Mouse (Mus musculus) right cerebral cortex, postnatal 25 days (tissue): Measurements from ENCODE around the gene Plekhm3.

ENCODE experiments used
- DNase-seq: peaks from one replicate; pipeline ENCODE4 v3.0.0; 2022

Plekhm3 gene

GRCm38 (mm10) chr1:64927437-64928274 is 29.0 kb downstream of the Plekhm3 start:
- no peak for DNase-seq

DNA sequence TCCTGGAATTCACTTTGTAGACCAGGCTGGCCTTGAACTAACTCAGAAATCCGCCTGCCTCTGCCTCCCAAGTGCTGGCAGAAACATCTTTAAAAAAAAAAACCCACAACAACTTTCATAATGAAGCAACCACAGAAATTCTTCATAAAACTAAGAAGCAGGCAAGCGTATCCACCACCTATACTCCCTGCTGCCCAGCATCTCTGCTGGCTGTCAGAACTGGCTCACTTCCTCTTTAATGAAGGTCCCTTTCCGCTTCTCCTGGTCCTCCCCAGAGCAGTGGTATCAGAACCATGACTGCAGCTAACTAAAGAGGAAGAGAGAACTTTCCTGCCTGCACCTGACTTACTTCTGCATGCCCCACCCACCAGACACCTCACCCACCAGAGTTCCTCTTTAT is 31.0 kb downstream of the Plekhm3 start:
- no peak for DNase-seq

- no peak for DNase-seq
Measured at GRCm38 (mm10) chr1:64924283-64924682, 32.3 kb downstream of the Plekhm3 start.

DNA sequence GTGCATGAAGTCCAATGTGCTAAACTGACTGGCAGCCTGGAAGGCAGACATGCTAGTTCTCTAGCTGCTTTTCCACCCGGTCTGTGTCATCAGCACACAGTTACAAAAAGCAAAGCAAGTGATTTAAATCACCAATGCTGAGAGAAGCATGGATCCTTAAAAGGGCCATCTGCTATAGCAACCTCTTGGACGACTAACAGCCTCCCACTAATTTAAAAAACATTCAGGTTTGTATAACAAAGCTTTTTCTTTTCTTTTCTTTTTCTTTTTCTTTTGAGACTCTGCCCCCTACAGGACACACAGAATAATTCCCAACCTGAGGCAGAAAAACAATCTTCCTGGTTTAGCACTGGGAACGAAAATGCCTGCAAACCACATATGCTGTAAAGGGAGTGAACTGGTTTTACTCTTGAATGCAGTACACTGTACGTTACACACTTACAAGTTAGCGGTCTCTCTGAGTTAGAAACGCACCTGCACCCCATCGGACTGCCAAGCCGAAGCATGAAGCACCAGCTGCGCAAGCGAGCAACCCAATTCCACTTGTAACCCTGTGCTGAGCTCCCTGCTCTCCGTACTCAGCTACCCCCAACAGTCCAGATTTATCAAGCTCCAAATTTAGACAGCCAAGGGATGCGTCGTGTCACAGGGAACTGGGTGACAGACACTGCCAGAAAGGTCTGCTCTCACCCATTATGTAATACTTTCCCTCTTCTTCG is 37.7 kb downstream of the Plekhm3 start:
- DNase-seq = peak; percentile 62

- DNase-seq = no peak
Measured at GRCm38 (mm10) chr1:64917966-64918365, 38.7 kb downstream of the Plekhm3 start.

DNA sequence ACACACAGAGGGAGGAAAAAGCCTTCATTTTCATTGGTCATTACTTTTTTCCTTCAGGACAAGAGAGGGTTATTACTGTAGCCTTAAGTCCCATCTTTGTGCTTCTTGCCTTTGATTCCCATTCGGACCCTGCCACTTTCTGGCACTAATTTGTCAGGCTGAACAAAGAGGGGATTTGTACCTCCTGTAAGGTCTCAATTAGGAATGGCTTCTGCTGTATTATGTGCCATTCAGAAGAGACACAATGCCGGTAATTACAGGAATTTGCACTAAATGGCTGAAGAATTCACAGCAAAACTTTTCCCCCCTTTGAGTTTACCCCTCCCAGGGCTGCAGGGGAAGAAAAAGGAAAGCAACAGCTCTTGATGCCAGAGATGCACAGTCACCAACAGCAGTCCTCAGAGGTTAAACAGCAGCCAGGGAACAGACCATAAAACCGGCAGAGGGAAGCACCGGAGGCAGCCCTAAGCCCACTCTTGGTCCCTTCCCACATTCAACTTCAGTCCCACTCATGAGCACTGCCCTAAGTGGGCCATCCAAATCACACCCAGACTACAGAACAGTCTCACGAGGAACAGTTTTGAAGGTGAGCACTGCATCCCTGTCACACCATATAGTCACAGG is 39.6 kb downstream of the Plekhm3 start:
- DNase-seq = no peak

- DNase-seq = no peak
Measured at GRCm38 (mm10) chr1:64914356-64914755, 42.3 kb downstream of the Plekhm3 start.

DNA sequence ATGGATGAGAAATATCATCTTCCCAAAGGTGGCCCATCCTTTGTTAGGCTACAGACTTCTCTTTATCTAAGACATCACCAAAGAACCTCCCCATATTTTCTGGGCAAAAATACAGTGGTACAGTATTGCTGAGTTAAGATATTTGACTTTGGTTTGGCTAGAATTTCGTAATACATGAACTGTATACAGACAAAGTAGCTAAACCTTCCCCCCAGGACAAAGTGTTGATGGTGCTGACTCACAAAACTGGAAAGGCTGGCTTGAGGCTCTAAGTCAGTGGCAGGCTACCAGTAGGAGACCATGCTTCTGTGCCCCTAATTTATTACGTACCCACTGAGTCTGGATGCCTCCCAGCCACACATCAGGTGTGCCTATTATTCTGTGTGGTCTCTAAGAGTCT is 48.9 kb downstream of the Plekhm3 start:
- DNase-seq = no peak

GRCm38 (mm10) chr1:64906226-64906625 is 50.4 kb downstream of the Plekhm3 start:
- no peak for DNase-seq

- no peak for DNase-seq
Measured at GRCm38 (mm10) chr1:64903415-64903814, 53.2 kb downstream of the Plekhm3 start.

DNA sequence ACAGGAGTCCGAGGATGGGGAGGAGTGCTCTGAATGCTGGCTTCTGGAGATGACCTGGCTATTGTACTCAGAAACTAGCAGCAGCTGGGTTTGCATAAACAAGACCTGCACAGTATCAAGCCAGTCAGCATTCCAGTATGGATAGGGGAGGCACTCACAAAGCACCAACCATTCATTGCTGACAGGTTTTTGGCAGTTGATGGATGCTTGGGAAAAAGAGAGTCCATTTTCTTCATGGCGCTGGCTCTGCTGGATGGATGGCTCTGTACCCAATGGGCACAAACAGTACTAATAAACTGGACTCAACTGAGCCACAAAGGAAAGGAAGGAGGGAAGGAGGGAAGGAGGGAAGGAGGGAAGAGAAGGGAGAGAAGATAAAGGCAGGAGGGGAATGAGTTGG is 53.8 kb downstream of the Plekhm3 start:
- DNase-seq = no peak

DNA sequence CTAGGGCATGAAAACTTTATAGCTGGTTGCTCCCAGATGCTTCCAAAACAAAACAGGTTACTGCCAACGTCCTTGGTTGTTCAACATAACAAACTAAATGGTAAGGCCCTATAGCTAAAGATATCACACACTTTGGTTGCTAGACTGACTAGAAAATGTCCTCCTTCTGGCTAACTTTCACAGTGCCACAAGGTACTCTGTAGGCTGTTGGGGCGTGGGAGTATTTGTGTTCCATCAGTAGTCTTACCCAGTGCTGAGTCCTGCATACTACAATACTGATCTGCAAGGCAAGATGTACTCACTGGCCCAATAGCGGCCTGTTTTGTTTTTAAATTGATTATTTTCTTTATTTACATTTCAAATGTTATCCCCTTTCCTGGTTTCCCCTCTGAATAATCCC is 56.9 kb downstream of the Plekhm3 start:
- no peak for DNase-seq

DNA sequence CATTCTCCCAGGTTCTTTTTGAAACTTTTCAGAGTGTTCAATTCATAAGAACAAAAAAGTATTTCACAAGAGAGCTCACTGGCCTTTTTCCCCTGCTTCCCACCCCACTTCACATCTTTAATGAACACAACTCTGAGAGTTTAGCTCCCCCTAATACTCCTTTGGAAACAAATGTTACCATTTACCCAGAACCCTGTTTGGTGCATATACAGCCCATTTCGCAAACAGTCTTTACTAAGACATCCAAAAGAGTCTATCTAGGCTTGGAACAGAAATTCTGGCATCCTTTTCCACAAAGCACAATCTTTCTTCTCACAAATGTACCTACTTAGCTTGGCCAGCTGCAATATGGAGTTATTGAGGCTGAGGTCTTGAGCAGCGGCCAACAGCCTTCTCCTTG is 59.1 kb downstream of the Plekhm3 start:
- no peak for DNase-seq

GRCm38 (mm10) chr1:64893806-64894205 is 62.8 kb downstream of the Plekhm3 start:
- DNase-seq = no peak

DNA sequence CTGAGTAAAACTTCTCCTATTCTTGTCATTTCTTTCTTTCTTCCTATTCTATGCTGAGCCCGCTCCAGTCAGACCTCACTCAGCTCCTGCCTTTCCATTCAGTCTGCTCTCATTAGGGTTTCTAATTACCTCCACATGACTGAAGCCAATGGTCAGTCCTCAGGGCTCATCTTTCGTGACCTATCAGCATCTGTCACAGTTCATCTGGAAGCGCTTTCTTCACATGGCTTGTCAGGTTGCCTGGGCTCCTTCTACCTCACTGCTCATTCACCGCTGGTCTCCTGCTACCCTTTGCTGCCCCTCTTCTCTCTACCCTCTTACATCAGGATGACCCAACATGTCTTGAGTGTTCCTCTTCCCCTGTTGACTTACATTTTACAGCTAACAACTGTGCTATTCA is 65.3 kb downstream of the Plekhm3 start:
- DNase-seq = no peak

- no peak for DNase-seq
Measured at GRCm38 (mm10) chr1:64887502-64888203, 69.0 kb downstream of the Plekhm3 start.

DNA sequence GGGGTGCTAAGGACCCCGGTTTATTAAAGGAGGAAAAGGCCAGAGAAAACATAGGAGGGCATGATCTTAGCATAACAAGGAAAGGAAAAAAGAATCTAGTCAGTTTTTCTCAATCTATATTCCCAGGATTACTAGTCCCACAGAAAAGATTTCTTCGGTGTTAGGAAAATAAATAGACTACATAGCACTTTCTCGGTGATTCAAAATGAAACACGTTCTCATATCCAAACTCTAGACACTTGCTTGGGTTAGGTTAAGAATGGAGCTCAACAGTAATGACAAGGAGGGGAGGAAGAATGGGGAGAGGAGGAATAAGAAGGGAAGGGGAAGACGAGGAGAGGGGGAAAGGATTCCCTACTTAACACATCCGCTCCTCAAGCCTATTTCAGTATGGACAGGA is 69.9 kb downstream of the Plekhm3 start:
- DNase-seq = no peak

DNA sequence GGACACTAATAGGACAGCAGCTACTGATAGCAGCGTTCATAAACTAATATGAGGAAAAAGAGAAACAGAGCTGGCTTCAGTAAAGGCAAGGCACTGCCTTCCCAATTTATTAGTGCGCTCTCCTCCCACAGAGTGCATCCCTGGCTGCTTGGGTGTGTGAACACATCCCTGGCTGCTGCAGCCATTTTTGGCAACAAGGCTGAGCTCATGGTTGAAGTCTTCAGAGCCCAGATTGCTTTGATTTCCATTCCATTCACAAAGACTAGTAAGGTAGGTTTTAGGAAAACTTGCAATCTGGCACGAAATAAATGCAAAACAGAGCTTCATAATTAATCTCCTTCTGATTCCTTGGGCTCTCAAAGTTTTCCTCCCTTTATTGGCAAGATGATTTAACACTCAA is 71.3 kb downstream of the Plekhm3 start:
- no peak for DNase-seq

DNA sequence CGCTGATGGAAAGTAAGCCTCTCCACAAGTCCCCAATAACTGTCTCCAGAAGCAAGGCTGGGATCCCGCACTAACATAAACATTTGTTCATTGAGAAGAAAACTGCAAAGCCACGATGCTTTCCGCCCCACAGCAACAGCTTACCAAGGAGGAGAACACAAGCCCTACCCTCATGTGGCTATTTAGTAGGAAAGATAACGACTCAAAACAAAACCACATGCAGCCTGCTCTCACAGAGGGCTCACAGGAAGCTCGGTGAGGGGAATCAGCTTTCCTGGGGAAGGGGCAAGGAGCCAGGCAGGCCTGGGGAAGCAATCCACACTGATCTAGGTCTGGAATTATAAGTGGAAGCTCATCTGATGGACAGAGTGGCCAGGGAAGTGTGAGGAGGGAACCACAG is 72.6 kb downstream of the Plekhm3 start:
- no peak for DNase-seq

DNA sequence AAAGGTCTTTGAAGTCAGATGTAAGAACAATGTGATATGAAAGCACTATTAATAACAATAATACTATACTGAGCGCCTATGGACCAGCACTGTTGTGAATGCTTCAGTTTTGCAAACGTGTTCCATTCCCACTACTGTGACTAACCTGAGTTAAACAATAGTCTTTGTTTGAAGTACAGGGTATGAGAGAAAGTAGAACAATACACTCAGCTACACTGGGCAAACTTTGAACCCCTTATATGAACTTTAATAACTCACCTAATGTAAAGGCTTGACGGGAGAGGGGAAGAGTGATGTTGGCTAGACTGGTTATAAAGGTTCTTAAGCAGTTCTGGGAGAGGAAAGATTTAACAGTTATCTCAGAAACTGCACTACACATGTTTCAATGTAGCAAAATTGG is 76.0 kb downstream of the Plekhm3 start:
- DNase-seq = no peak

DNA sequence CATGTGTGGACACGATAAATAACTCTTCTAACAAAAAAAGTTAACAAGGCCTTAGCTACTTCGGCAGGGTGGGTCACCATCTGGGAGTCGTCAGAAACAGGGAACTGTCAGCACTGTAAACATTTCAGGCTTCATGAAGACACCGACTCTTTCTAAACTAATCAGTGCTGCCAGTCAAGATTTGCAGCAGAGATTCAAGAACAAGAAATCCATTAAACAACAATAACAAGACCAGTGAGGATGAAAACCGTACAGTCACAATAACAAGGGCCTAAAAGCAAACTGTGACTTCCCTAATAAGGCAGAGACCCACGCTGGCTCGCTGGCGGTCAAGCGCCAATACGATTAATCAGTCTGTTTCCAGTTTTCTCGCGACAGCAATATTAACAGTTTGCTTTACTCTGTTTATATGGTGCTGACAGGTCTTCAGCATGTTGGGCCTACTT is 77.8 kb downstream of the Plekhm3 start:
- no peak for DNase-seq

DNA sequence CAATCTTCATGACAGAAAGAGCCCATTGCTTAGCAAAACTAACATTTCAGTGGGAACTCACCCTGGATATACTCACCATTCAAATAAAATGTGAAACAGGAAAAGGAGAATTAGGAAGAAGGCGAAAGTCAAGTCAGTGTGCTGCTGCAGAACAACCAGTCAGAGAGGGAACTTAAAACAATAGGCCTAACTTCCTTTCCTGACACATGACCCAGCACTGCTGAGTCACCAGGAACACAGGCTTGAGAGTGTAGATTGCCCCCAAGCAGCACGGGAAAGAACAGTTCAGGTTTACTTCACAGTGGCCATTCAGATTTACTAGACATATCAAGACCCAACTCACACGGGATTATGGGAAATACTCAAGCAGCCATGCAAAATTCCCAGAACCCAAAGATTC is 80.3 kb downstream of the Plekhm3 start:
- no peak for DNase-seq

DNA sequence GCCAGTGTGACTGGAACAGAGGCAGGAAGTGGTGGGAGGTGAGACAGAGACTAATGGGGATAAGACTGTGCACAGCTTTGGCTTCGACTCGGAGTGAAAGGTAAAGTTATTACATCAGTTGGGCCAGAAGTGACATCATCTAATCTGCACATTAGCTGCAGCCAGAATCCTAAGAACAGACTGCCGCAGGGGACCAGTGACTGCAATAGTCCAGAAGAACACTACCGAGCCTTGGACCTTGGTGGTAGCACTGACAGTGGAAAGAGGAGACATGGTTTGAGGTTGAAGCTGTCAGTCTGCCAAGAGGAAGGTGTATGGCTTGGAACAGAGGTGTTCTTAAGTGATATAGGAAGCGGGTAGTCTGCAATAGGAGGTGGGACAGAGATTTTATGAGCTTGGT is 80.9 kb downstream of the Plekhm3 start:
- no peak for DNase-seq
